Mouse (Mus musculus): Measurements from ENCODE around the gene Hkdc1.
"Not testable (repeated sequence)": the region's sequence is repeated elsewhere in the genome, so short reads cannot be mapped to it uniquely, and the experiment has no call there.

Gene Hkdc1

GRCm38 (mm10) chr10:62422255-62422654 lies at the start of gene Hkdc1:
Gene Hkdc1, minus strand, starts transcription at chr10:62422491.
- no peak for DNase-seq (ENCODE audit: low spot score)

- no peak for DNase-seq (ENCODE audit: low spot score)
Measured at GRCm38 (mm10) chr10:62471105-62471504, 48.8 kb upstream of the Hkdc1 start.

- no peak for DNase-seq (ENCODE audit: low spot score)
Measured at GRCm38 (mm10) chr10:62469736-62470135, 47.4 kb upstream of the Hkdc1 start.

GRCm38 (mm10) chr10:62461321-62461720 lies 39.0 kb upstream of the Hkdc1 start:
- DNase-seq (ENCODE audit: low spot score): no peak

GRCm38 (mm10) chr10:62452001-62452400 lies 29.7 kb upstream of the Hkdc1 start:
- not testable (repeated sequence) for DNase-seq (ENCODE audit: low spot score)

GRCm38 (mm10) chr10:62450280-62450640 lies 28.0 kb upstream of the Hkdc1 start:
- no peak for DNase-seq (ENCODE audit: low spot score)

- peak; percentile 92 for DNase-seq (ENCODE audit: low spot score)
Measured at GRCm38 (mm10) chr10:62449364-62450279, 27.3 kb upstream of the Hkdc1 start, which contains the start of the genes 4930507D05Rik and Supv3l1. Gene 4930507D05Rik, plus strand, starts transcription at chr10:62449489. Gene Supv3l1, minus strand, starts transcription at chr10:62449738.

- DNase-seq (ENCODE audit: low spot score): no peak
Measured at GRCm38 (mm10) chr10:62430427-62430826, 8.1 kb upstream of the Hkdc1 start.

- no peak for DNase-seq (ENCODE audit: low spot score)
Measured at GRCm38 (mm10) chr10:62425081-62425871, 3.0 kb upstream of the Hkdc1 start.

- no peak for DNase-seq (ENCODE audit: low spot score)
Measured at GRCm38 (mm10) chr10:62421127-62421526, 1.2 kb downstream of the Hkdc1 start.

GRCm38 (mm10) chr10:62420399-62420798 lies 1.9 kb downstream of the Hkdc1 start:
- no peak for DNase-seq (ENCODE audit: low spot score)

GRCm38 (mm10) chr10:62419422-62419821 lies 2.9 kb downstream of the Hkdc1 start:
- DNase-seq (ENCODE audit: low spot score): no peak

GRCm38 (mm10) chr10:62418831-62419356 lies 3.4 kb downstream of the Hkdc1 start:
- DNase-seq (ENCODE audit: low spot score): no peak

- no peak for DNase-seq (ENCODE audit: low spot score)
Measured at GRCm38 (mm10) chr10:62413606-62413982, 8.7 kb downstream of the Hkdc1 start.

- DNase-seq (ENCODE audit: low spot score): no peak
Measured at GRCm38 (mm10) chr10:62412906-62413605, 9.2 kb downstream of the Hkdc1 start.

GRCm38 (mm10) chr10:62411431-62412410 lies 10.6 kb downstream of the Hkdc1 start:
- no peak for DNase-seq (ENCODE audit: low spot score)

- peak; percentile 64 for DNase-seq (ENCODE audit: low spot score)
Measured at GRCm38 (mm10) chr10:62410943-62411342, 11.3 kb downstream of the Hkdc1 start.

GRCm38 (mm10) chr10:62404901-62405300 lies 17.4 kb downstream of the Hkdc1 start:
- DNase-seq (ENCODE audit: low spot score): no peak

GRCm38 (mm10) chr10:62401641-62402111 lies 20.6 kb downstream of the Hkdc1 start:
- DNase-seq (ENCODE audit: low spot score): peak; percentile 27

GRCm38 (mm10) chr10:62383011-62383410 lies 39.3 kb downstream of the Hkdc1 start:
- no peak for DNase-seq (ENCODE audit: low spot score)

GRCm38 (mm10) chr10:62380936-62381335 lies 41.4 kb downstream of the Hkdc1 start:
- no peak for DNase-seq (ENCODE audit: low spot score)
